Mouse (Mus musculus) kidney, adult 2 months (tissue): ENCODE data around the gene Mars2.

Source experiments
- CTCF ChIP-seq: fragments of 200-500 bp; conservative IDR thresholded peaks from 2 replicates; pipeline ENCODE4 v1.5.1; 2011; ENCODE audit warnings: low read depth, mild to moderate bottlenecking, control low read depth, low read length, moderate library complexity, mixed read lengths; ENCODE audit not compliant: insufficient read depth, insufficient read length
- POLR2A ChIP-seq: fragments of 200-500 bp; IDR thresholded peaks from one replicate; pipeline ENCODE4 v1.6.1; 2011; ENCODE audit warnings: low read depth, low read length, control low read depth

DNA sequence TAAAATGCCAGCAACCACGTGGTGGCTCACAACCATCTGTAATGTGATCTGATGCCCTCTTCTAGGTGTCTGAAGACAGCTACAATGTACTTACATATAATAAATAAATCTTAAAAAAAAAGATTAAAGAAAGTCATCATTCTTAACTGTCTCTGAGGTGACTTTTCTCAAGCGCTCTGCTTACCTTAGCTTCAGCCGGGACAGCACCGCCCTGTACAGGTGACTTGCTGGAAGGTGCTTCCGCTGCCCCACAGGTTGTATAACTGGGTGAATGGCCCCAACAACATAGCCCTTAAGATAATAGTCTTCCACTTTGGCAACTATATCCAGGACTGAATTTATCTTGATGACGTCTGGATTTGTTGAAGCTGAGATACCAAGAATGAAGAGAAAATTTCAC, 23.0 kb upstream of the Mars2 start:
- no peak for TF ChIP-seq CTCF
- TF ChIP-seq POLR2A, result no peak
